Mouse (Mus musculus) ovary, adult 2 months (tissue): ENCODE measurements around the gene Trim29. TPM values are rescaled to one million over a fixed set of nuclear protein-coding genes. Genes with fewer than 3 reads are reported as not detected.

Experiments
- polyA plus RNA-seq: library from polyadenylated mRNA; depleted of rRNA; stranded (reverse); fragments of >200 nt; gene quantifications from 2 replicates; pipeline ENCODE4 v1.2.3, GENCODE M21; 2012; rRNA removed

Gene Trim29
- 0.10 and 0.15 TPM in 2 replicates for polyA plus RNA-seq

GRCm38 (mm10) chr9:43310538-43310937 is at the start of gene Trim29:
Trim29 (plus strand) TSS chr9:43310848.

Other genes with a start within 250 kb of the Trim29 start
- gene Arhgef12, start 203.6 kb upstream of the Trim29 start, polyA plus RNA-seq: 26.1 and 27.4 TPM in 2 replicates
- 7.0 and 7.6 TPM in 2 replicates for gene Tmem136, start 194.3 kb upstream of the Trim29 start, polyA plus RNA-seq
- gene Pou2f3, start 100.5 kb upstream of the Trim29 start, polyA plus RNA-seq: 0.12 and 0.35 TPM in 2 replicates
- gene Oaf, start 70.9 kb upstream of the Trim29 start, polyA plus RNA-seq: 97.1 and 110 TPM in 2 replicates